Mouse (Mus musculus) right cerebral cortex, adult 18-20 months (tissue): ENCODE measurements at regions not wholly inside any gene's neighbourhood (a gene's known extent, or its start where the extent isn't known, plus 50 kb on each side); places are given as distances from the start of the nearest gene placed in this dataset.

Experiments used
- DNase-seq: peaks from one replicate; pipeline ENCODE4 v3.0.0; 2022; ENCODE audit warnings: mixed read lengths

GRCm38 (mm10) chr2:131436149-131436548 is 55.1 kb upstream of the Smox start:
- no peak for DNase-seq

- DNase-seq = no peak
These were observed 60.8 kb upstream of the Smox start for GRCm38 (mm10) chr2:131430474-131430873.

GRCm38 (mm10) chr2:131428089-131428488 is 63.2 kb upstream of the Smox start:
- DNase-seq = no peak

GRCm38 (mm10) chr2:131426941-131427340 is 64.4 kb upstream of the Smox start:
- DNase-seq = no peak

- DNase-seq = no peak
These were observed 67.5 kb upstream of the Smox start for GRCm38 (mm10) chr2:131423616-131424320.

- peak; percentile 59 for DNase-seq
These were observed 68.3 kb upstream of the Smox start for GRCm38 (mm10) chr2:131422907-131423445.

GRCm38 (mm10) chr2:131418130-131418529 is 65.4 kb upstream of the Rnf24 start:
- no peak for DNase-seq

- no peak for DNase-seq
These were observed 64.8 kb upstream of the Rnf24 start for GRCm38 (mm10) chr2:131417472-131417871.

- DNase-seq = peak; percentile 64
These were observed 63.8 kb upstream of the Rnf24 start for GRCm38 (mm10) chr2:131416482-131416881.

- DNase-seq = no peak
These were observed 58.3 kb upstream of the Rnf24 start for GRCm38 (mm10) chr2:131410906-131411520.

- DNase-seq = no peak
These were observed 54.6 kb upstream of the Rnf24 start for GRCm38 (mm10) chr2:131407337-131407736.

- no peak for DNase-seq
These were observed 51.5 kb upstream of the Rnf24 start for GRCm38 (mm10) chr2:131404218-131404555.

GRCm38 (mm10) chr2:131403543-131404217 is 51.0 kb upstream of the Rnf24 start:
- no peak for DNase-seq
